Comparison of ENCODE assay signal across 19 mouse cellular contexts in the genomic region with DNA sequence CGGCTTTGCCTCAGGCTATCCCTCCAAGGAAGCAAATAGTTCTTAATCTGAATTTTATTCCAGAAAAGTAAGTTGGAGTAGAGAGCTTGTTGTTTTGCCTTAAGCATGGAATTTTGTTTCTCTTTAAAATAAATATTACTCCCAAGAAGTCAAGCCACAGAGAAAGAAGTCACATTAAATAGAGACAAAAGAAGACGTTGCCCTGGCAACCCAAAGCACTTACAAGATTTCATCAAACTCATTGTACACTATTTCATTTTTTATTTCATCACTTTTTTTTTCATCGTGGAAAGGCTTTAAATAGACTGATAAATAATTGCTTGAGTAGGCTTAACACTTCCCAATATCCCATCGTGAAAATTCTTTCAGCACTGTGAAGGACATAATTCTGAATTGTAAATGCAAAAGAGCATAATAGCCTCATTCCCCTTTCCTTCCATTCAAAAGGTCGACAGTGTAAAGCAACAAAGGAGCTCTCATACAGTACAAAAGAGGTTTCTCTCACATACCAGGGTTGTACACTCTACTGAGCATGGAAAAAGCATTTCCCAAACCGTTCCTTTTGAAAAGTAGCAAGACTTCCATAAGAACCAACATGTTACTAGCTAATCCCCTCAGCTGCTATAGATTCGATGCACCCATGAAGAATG.
DNase-seq lines count a peak whose midpoint lies in the region; ATAC-seq and TF ChIP-seq lines count a peak whose summit lies in the region.
"Had no signal": no experiment of that assay in that cellular context is flagged by ENCODE, and none has a peak within 500 bp of the region (broad histone marks: within the 10 kb centered on the region; RNA-seq: fewer than 3 reads in every experiment).

No protein-coding gene starts in this region.

- no peak overlapping the region for H3K4me3 ChIP-seq in hindbrain, embryonic 12.5 days
- H3K4me3 ChIP-seq in hindbrain, embryonic 10.5 days: no peak overlapping the region
- no peak overlapping the region for H3K4me3 ChIP-seq in forebrain, embryonic 14.5 days (ENCODE audit: low read depth, low read length)
- no peak overlapping the region for H3K4me3 ChIP-seq in midbrain, embryonic 14.5 days (replicated peaks; ENCODE audit: low read depth, low read length)
- H3K4me3 ChIP-seq in cerebellum, adult 2 months (replicated peaks; ENCODE audit: insufficient read depth, low read depth, low read length): no peak overlapping the region
- H3K4me3 ChIP-seq: heart, embryonic 10.5 days; limb, embryonic 15.5 days had no signal

- no peak overlapping the region for H3K27ac ChIP-seq in hindbrain, embryonic 12.5 days
- no peak overlapping the region for H3K27ac ChIP-seq in hindbrain, embryonic 10.5 days
- no peak overlapping the region for H3K27ac ChIP-seq in forebrain, embryonic 14.5 days (ENCODE audit: low read depth, low read length)
- H3K27ac ChIP-seq in midbrain, embryonic 14.5 days (replicated peaks; ENCODE audit: low read depth, low read length): no peak overlapping the region
- H3K27ac ChIP-seq in cerebellum, adult 2 months (ENCODE audit: insufficient read depth, low read length): no peak overlapping the region
- H3K27ac ChIP-seq: heart, embryonic 10.5 days; limb, embryonic 15.5 days had no signal

- no peak overlapping the region for H3K9ac ChIP-seq in hindbrain, embryonic 12.5 days
- no peak overlapping the region for H3K9ac ChIP-seq in forebrain, embryonic 14.5 days (ENCODE audit: low read length)
- H3K9ac ChIP-seq in midbrain, embryonic 14.5 days (replicated peaks; ENCODE audit: low read length): no peak overlapping the region
- H3K9ac ChIP-seq: limb, embryonic 15.5 days; liver, postnatal 0 days had no signal

- WGBS in hindbrain, embryonic 12.5 days: 45% methylated on average over 7 of the region's 7 CpGs
- 48% methylated on average over 7 of the region's 7 CpGs for WGBS in hindbrain, embryonic 10.5 days
- WGBS in forebrain, embryonic 14.5 days: 34% methylated on average over 7 of the region's 7 CpGs
- WGBS in midbrain, embryonic 14.5 days: 31% methylated on average over 7 of the region's 7 CpGs
- 27% methylated on average over 7 of the region's 7 CpGs for WGBS in cerebellum, adult 2 months

- no peak for DNase-seq in hindbrain, embryonic 10.5 days (ENCODE audit: low spot score)
- DNase-seq in brain, embryonic 14.5 days (ENCODE audit: low read depth): peak; percentile 82
- DNase-seq in forebrain, embryonic 14.5 days (ENCODE audit: low spot score): peak; percentile 66
- peak; percentile 22 for DNase-seq in midbrain, embryonic 14.5 days
- no peak for DNase-seq in cerebellum, adult 2 months
- DNase-seq in left cerebral cortex, adult 9 months (ENCODE audit: low spot score in 2 of 2): no peak
- DNase-seq: adrenal gland, postnatal 10 days; B cell, adult 2 months; cerebellum, adult 8-10 months; heart, postnatal 10 days; kidney, adult 8-10 months; kidney, postnatal 36 days; liver, postnatal 0 days; lung, postnatal 14 days; thymus, adult 18-20 months had no signal

- H3K4me2 ChIP-seq in hindbrain, embryonic 12.5 days (replicated peaks): no peak overlapping the region
- no peak overlapping the region for H3K4me2 ChIP-seq in forebrain, embryonic 14.5 days (ENCODE audit: low read length)
- H3K4me2 ChIP-seq in midbrain, embryonic 14.5 days (ENCODE audit: low read length): no peak overlapping the region
- H3K4me2 ChIP-seq: limb, embryonic 15.5 days had no signal

- no peaks in the 10 kb centered on the region for H3K36me3 ChIP-seq in hindbrain, embryonic 12.5 days
- no peaks in the 10 kb centered on the region for H3K36me3 ChIP-seq in hindbrain, embryonic 10.5 days
- H3K36me3 ChIP-seq in forebrain, embryonic 14.5 days (ENCODE audit: control insufficient read depth, insufficient read depth, low read length): no peaks in the 10 kb centered on the region
- no peaks in the 10 kb centered on the region for H3K36me3 ChIP-seq in midbrain, embryonic 14.5 days (ENCODE audit: control insufficient read depth, insufficient read depth, low read length)
- H3K36me3 ChIP-seq: heart, embryonic 10.5 days; limb, embryonic 15.5 days had no signal

- H3K4me1 ChIP-seq in hindbrain, embryonic 12.5 days: no peaks in the 10 kb centered on the region
- no peaks in the 10 kb centered on the region for H3K4me1 ChIP-seq in hindbrain, embryonic 10.5 days (replicated peaks)
- no peaks in the 10 kb centered on the region for H3K4me1 ChIP-seq in forebrain, embryonic 14.5 days (ENCODE audit: control insufficient read depth, insufficient read depth, low read length)
- H3K4me1 ChIP-seq in midbrain, embryonic 14.5 days (ENCODE audit: control insufficient read depth, insufficient read depth, low read length): no peaks in the 10 kb centered on the region
- H3K4me1 ChIP-seq in cerebellum, adult 2 months (ENCODE audit: control insufficient read depth, insufficient read depth, low read length): no peaks in the 10 kb centered on the region
- H3K4me1 ChIP-seq: heart, embryonic 10.5 days; limb, embryonic 15.5 days had no signal

- H3K9me3 ChIP-seq in hindbrain, embryonic 12.5 days (replicated peaks): no peaks in the 10 kb centered on the region
- no peaks in the 10 kb centered on the region for H3K9me3 ChIP-seq in hindbrain, embryonic 10.5 days
- no peaks in the 10 kb centered on the region for H3K9me3 ChIP-seq in forebrain, embryonic 14.5 days (replicated peaks; ENCODE audit: control insufficient read depth, low read length)
- no peaks in the 10 kb centered on the region for H3K9me3 ChIP-seq in midbrain, embryonic 14.5 days (ENCODE audit: control insufficient read depth, low read length)
- H3K9me3 ChIP-seq: heart, embryonic 10.5 days; limb, embryonic 15.5 days had no signal

- no peak for TF ChIP-seq CTCF in brain, embryonic 14.5 days (IDR thresholded peaks at IDR 0.05; ENCODE audit: borderline replicate concordance, extremely low read depth, insufficient read depth, insufficient read length)
- TF ChIP-seq CTCF in cerebellum, adult 2 months (IDR thresholded peaks at IDR 0.05; ENCODE audit: borderline replicate concordance, insufficient read depth, low read depth, low read length): no peak

- no peaks in the 10 kb centered on the region for H3K27me3 ChIP-seq in hindbrain, embryonic 12.5 days
- no peaks in the 10 kb centered on the region for H3K27me3 ChIP-seq in hindbrain, embryonic 10.5 days (ENCODE audit: insufficient read depth, poor library complexity, severe bottlenecking)
- H3K27me3 ChIP-seq in forebrain, embryonic 14.5 days (replicated peaks; ENCODE audit: control insufficient read depth, insufficient read depth, low read length): no peaks in the 10 kb centered on the region
- no peaks in the 10 kb centered on the region for H3K27me3 ChIP-seq in midbrain, embryonic 14.5 days (ENCODE audit: control insufficient read depth, insufficient read depth, low read length)
- H3K27me3 ChIP-seq in cerebellum, adult 2 months (ENCODE audit: control insufficient read depth, insufficient read depth, low read length): no peaks in the 10 kb centered on the region
- H3K27me3 ChIP-seq: limb, embryonic 15.5 days had no signal

- ATAC-seq in hindbrain, embryonic 12.5 days (ENCODE audit: low FRiP score): peak; percentile 80
- peak; percentile 91 for ATAC-seq in forebrain, embryonic 14.5 days
- no peak for ATAC-seq in midbrain, embryonic 14.5 days (ENCODE audit: low FRiP score, low TSS enrichment)
- ATAC-seq: inflammation-experienced regulatory T-cells, adult 6 months; liver, postnatal 0 days had no signal

- no peak for TF ChIP-seq POLR2A in brain, embryonic 14.5 days (IDR thresholded peaks at IDR 0.05; ENCODE audit: borderline replicate concordance, extremely low read depth, insufficient read depth, insufficient read length, poor library complexity, severe bottlenecking)
- no peak for TF ChIP-seq POLR2A in cerebellum, adult 2 months (IDR thresholded peaks at IDR 0.05; ENCODE audit: borderline replicate concordance, insufficient read depth, low read length)

Comparison
In these comparisons a context has a peak if more than half of its experiments do, and no peak if none do; other contexts are left out.
1. DNase-seq: peak in brain, embryonic 14.5 days (single experiment), forebrain, embryonic 14.5 days (single experiment) and midbrain, embryonic 14.5 days (single experiment); none in hindbrain, embryonic 10.5 days (single experiment), cerebellum, adult 2 months (0 of 2) and left cerebral cortex, adult 9 months (0 of 2).